Mouse (Mus musculus): Measurements from ENCODE around the gene Hist1h3a.

GRCm38 (mm10) chr13:23760240-23760971, 1.8 kb downstream of the Hist1h3a start:
- no peak for TF ChIP-seq CTCF (IDR thresholded peaks at IDR 0.05; ENCODE audit: extremely low read depth, insufficient read depth, low read length)
- TF ChIP-seq POLR2A (IDR thresholded peaks at IDR 0.05; ENCODE audit: extremely low read depth, insufficient read depth, low read length): no peak

All from cortical plate, adult 2 months (tissue).